Mouse (Mus musculus) thymus, postnatal 4 days (tissue): ENCODE measurements around the gene 2900026A02Rik.
A peak's percentile ranks its signal among the peaks of the same experiment; 100 is the strongest.

Experiments used
- DNase-seq: peaks from one replicate; pipeline ENCODE4 v3.0.0; 2021

The 2900026A02Rik gene

DNA sequence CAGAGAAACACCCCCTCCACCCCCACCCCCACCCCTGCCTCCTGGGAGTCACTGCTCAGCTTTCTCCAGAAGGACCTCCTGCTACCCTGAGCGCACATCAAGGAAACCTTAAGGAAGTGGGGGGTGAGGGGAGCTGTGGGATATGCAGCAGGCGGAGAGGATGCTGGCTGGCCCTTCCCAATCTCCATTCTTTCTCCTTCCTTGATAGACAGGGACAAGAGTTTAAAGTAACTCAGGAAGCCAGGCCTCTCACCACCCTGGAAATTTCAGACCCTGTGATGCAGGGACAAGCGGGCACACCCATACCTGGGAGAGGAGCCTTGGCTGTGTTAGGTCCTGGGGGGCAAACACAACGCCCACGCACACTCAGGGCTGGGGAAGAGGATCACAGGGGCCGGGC lies 10.7 kb downstream of the 2900026A02Rik start:
- no peak for DNase-seq

DNA sequence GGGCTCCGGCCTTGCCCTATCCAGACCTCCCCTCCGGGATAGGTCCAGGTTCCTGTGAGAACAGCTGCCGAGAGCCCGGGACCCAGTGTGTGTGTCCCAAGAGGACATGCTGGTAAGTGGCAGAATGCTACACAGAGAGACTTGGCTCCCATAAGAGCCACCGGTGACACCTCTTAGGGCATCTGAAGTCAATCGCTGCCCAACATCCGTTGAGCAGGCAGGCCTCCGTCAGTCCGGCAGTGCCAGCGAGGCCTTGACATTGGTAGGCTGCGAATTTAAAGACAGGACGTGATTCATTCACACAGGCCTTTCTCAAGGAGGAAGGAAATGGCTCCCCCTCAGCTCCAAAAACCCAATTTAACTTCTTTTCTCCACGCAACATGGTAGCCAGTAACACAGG lies 11.1 kb downstream of the 2900026A02Rik start:
- DNase-seq, result no peak

GRCm38 (mm10) chr5:113209401-113209750 lies 11.7 kb downstream of the 2900026A02Rik start:
- no peak for DNase-seq

GRCm38 (mm10) chr5:113208622-113209400 lies 12.2 kb downstream of the 2900026A02Rik start:
- DNase-seq, result no peak

GRCm38 (mm10) chr5:113208048-113208447 lies 13.0 kb downstream of the 2900026A02Rik start:
- DNase-seq, result no peak

DNA sequence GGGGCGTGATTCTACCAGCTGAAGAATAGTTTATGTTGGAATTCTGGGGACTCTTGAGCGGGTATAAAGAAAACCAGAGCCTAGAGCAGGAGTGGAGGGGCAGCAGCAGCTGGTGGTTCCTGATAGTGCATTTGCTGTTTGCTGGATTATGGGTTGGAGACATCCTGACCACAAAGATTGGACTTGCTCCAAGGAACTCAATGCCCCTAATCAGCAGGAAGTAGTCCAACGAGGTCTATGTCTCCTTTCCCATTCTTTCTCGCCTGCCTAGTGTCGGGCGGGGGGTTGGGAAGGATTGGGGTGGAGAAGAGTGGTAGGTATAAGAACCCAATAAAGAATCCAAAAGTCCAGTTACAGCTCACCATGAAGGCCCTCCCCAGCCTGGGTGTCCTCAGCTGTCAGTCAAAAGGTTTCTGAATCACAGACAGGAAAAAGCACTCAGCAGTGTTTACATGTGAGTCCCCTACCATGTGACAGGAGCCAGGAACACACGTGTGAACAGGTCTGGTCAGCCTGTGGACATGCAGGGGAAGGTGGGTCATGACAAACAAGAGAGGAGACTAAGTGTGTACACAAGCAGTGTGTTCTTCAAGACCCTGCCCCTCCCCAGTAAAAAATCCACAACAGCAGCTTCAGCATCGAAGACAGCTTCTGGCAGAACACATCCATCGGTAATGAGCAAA lies 14.2 kb downstream of the 2900026A02Rik start:
- no peak for DNase-seq

- no peak for DNase-seq
Measured at GRCm38 (mm10) chr5:113204193-113204592, 16.8 kb downstream of the 2900026A02Rik start.

- no peak for DNase-seq
Measured at GRCm38 (mm10) chr5:113199772-113200134, 21.3 kb downstream of the 2900026A02Rik start.

DNA sequence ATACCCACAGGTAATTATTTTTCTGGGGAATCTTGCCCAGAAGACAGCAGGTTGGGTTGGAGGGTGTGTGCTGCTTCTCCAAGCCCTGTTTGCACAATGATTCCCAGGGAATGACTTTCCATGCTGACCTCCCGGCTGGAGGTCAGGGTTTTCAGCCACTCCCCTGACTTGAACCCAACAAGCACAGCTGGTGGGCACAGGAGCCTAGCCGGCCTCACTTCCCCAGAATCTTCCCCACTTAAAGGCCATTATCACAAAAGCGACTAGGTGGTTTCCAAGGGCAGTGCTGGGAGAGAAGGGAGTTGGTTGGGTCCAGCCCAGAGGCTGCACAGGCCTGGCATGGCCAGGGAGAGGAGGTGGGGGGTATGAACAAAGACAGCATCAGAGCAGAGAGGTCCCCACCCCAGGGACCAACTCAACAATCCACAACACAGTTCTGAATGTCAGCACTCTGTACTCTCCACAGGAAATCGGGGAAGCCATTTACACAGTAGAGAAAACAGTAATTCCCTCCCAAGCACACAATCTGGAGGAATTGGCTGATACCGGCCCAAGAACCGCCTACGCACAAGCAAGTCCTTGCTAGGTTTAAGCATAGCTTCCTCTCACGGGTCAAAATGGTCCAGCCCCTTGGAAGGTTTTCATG lies 21.8 kb downstream of the 2900026A02Rik start:
- no peak for DNase-seq

DNA sequence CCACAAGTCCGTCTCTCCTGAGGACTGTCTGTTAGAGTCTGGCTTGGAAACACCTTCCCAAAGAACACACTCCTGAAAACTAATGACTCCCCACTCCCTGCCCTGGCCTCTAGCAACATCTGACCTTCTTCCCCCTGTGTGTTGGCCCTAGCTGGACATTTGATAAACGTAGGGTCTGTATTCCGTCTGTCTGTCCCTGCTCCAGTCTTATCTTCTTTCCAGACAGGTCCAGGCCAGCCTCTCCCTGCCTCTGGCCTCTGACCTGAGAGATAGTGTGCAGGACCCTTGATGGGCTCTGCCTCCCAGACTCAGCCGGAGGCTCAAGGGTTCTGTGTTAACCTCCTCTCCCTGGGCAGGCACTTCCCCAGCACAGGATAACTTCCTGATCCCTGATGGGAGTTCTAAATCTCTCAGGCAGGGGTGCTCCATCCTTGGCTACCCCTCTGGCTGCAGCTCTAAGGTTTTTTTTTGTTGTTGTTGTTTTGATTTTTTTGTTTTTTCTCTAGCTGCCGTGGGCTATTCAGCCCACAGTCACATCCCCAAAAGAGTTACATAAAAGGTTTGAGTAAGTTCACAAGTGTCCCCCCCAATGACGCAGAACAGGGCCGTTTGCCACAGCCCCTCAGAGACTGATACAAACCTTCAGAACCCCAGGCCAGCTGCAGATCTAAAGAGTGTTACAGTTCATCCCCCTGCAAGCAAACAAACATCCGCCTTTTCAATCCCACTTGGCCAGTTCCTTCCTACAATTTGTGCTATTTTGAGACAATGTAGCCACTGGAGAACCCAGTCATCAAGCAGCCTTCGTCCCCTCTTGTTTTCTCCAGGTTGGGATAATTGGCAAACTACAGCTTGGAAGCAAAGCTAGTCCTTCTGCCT lies 23.9 kb downstream of the 2900026A02Rik start:
- no peak for DNase-seq

DNA sequence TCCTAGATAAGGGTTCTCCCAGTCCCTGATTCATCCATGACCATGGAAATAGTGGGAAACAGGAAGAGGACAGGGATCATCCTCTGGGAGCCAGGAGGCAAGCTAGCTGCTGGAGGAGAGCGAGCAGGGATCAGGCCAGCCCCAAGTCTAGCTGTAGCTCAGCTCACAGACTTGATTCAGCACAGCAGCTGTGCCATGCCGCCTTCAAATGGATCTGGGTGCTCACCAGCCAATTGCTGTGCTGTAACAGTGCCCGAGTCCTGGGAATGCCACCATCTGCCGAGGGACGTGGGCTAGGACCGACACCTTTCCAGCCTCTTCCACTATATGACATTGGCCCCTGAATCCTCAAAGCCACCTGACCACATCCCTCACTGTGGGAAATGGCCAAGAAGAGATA lies 25.1 kb downstream of the 2900026A02Rik start:
- DNase-seq, result no peak

- no peak for DNase-seq
Measured at GRCm38 (mm10) chr5:113195451-113195850, 25.6 kb downstream of the 2900026A02Rik start.

- DNase-seq, result no peak
Measured at GRCm38 (mm10) chr5:113193762-113194161, 27.3 kb downstream of the 2900026A02Rik start.

DNA sequence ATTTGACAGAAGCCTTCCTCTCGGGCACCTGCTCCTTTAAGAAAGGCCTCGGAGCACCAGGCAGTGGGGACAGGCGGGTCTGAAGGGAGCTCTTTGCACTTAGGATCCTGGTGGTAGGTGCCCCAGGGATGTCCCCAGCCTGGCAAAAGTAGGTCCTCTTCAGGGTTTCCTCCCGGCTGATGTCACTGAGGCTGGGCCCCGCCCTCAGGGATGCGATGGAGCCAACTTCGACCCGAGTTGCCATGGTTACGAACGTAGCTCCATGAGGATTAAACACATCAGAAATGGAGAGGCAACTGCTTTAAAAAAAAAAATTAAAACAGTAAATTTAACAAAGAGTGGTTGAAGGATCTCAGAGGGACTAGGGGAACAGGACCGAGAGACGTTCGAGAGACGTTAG lies 29.1 kb downstream of the 2900026A02Rik start:
- DNase-seq, result no peak

DNA sequence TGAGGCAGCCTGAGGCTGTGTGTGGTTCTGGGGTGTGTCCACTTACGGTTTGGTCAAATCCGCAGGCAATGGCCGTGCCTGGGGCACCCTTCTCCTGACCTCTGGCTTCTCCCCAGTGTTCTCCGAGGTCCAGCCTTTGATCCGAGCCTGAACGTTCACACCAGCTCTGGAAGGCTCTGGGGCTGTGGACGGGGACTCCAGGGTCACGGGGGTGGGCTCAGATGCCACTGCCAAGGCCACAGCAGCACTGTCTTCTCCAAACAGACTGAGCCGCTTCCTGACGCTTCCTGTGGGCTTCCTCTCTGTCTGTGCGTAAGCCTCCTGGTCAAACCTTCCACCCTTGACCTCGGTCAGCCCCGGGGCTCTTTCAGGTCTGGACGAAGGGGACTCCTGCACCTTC lies 30.5 kb downstream of the 2900026A02Rik start:
- DNase-seq, result no peak

DNA sequence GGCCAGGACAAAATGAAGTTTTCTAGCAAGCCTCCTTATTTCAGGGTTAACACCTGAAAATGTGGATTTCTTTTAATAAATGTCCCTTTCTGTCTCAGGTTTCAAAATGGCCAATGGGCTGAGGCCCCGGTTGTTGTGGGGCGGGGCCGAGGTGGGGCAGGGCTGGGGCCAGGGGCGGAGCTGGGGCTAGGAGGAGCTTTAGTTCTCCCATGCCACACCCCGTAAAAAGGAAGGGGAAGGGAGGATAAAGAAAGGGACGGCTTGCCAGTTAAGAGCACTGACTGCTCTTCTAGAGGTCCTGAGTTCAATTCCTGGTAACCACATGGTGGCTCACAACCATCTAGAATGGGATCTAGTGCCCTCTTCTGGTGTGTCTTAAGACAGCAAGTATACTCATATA lies 39.6 kb downstream of the 2900026A02Rik start:
- no peak for DNase-seq

DNA sequence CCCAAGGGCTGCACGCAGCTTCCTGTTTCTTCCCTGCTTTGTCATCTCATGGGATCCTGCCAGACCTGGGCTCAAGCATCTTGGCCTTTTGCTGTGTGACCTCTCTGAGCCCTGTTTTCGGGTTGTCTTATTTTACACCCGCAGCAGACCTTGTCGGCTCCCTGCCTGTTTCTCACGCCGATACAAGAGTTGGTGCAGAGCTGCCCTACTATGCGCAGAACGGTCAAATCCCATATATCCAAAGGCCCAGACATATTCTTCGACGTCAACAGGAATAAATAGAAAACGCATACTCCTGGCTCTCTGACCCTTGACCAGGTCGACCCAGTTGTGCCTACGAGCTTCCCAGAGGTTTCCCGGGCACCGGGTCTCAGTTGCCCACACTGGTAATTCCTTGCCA lies 40.3 kb downstream of the 2900026A02Rik start:
- no peak for DNase-seq

DNA sequence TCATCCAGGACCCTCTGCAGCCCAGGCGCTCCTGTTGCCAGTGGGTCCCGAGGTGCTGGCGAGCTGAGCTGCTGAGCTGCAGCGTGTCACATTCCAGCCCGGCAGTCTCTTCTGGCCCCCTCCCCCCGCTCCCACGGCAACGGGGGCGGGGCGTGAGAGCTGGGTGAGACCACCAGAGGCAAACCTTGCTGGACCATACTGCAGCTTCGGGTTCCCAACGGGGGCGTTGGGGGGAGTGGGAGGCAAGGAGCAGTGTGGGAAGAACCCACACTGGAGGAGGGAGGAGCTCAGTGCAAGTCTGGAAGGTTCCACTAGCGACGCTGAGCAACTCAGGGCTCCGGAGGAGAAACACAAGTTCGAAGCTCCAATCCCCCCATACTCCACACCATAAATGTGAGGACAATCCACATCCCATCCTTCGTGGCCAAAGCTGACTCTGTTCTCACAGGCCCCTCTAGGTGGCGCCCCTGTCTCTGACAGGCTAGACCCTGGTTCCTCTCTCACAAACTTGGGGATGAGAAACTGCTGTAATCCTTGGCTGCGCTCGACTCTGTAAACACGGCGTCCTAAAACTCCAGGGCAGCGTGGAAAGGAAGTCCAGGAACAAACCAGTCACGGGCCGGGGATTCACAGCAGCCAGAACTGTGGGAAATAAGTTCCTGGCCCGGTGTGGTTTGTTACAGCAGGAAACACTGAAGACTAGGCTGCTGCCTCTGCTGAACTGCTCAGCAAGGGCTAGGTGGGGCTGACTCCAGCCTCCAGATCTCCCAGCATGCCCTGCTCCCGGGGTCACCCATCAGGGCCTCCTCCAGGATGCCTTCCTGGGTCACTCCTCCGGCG lies 41.0 kb downstream of the 2900026A02Rik start:
- peak; percentile 86 for DNase-seq

- DNase-seq, result no peak
Measured at GRCm38 (mm10) chr5:113179451-113179842, 41.6 kb downstream of the 2900026A02Rik start.

GRCm38 (mm10) chr5:113175976-113176375 lies 45.1 kb downstream of the 2900026A02Rik start:
- DNase-seq, result no peak

GRCm38 (mm10) chr5:113174916-113175692 lies 45.9 kb downstream of the 2900026A02Rik start:
- DNase-seq, result peak; percentile 76
